Comparison of ENCODE assay signal across 8 mouse cellular contexts in genomic region chr1:74386363-74386713, GRCm38 (mm10). TPM values are rescaled to one million over a fixed set of nuclear protein-coding genes. Genes with fewer than 3 reads are reported as not detected.
A peak's percentile ranks its signal among the peaks of the same experiment; 100 is the strongest.
DNase-seq lines count a peak whose midpoint lies in the region; ATAC-seq and TF ChIP-seq lines count a peak whose summit lies in the region.

No protein-coding gene starts in this region.

- 40% methylated on average over 7 of the region's 10 CpGs for WGBS in kidney, postnatal 0 days
- WGBS in embryonic facial prominence, embryonic 10.5 days: 60% methylated on average over 8 of the region's 10 CpGs
- 37% methylated on average over 7 of the region's 10 CpGs for WGBS in hindbrain, postnatal 0 days
- 57% methylated on average over 7 of the region's 10 CpGs for WGBS in midbrain, postnatal 0 days

- peaks cover 17% of the 10 kb centered on the region for H3K4me1 ChIP-seq in kidney, postnatal 0 days (replicated peaks; ENCODE audit: insufficient read depth, low read length)
- peaks cover 40% of the 10 kb centered on the region for H3K4me1 ChIP-seq in embryonic facial prominence, embryonic 10.5 days
- H3K4me1 ChIP-seq in hindbrain, postnatal 0 days (ENCODE audit: insufficient read depth, low read length): no peaks in the 10 kb centered on the region; the same call in 1 of the 2 replicates
- H3K4me1 ChIP-seq in midbrain, postnatal 0 days (ENCODE audit: insufficient read depth, low read length): no peaks in the 10 kb centered on the region

- no peaks in the 10 kb centered on the region for H3K9me3 ChIP-seq in kidney, postnatal 0 days (replicated peaks; ENCODE audit: low read length)
- no peaks in the 10 kb centered on the region for H3K9me3 ChIP-seq in embryonic facial prominence, embryonic 10.5 days
- H3K9me3 ChIP-seq in hindbrain, postnatal 0 days (ENCODE audit: low read length): no peaks in the 10 kb centered on the region
- no peaks in the 10 kb centered on the region for H3K9me3 ChIP-seq in midbrain, postnatal 0 days (ENCODE audit: low read length)

- H3K4me3 ChIP-seq in kidney, postnatal 0 days (replicated peaks; ENCODE audit: low read depth, low read length): peak overlapping the region; percentile 32
- peak overlapping the region; percentile 58 for H3K4me3 ChIP-seq in embryonic facial prominence, embryonic 10.5 days
- peak overlapping the region; percentile 69 for H3K4me3 ChIP-seq in hindbrain, postnatal 0 days (ENCODE audit: low read length)
- H3K4me3 ChIP-seq in midbrain, postnatal 0 days (ENCODE audit: low read depth, low read length): peak overlapping the region; percentile 55

- H3K27me3 ChIP-seq in kidney, postnatal 0 days (ENCODE audit: insufficient read depth, low read length): no peaks in the 10 kb centered on the region
- H3K27me3 ChIP-seq in embryonic facial prominence, embryonic 10.5 days (replicated peaks; ENCODE audit: low read depth, poor library complexity, severe bottlenecking): peaks cover 20% of the 10 kb centered on the region
- no peaks in the 10 kb centered on the region for H3K27me3 ChIP-seq in hindbrain, postnatal 0 days (ENCODE audit: insufficient read depth, low read length)
- H3K27me3 ChIP-seq in midbrain, postnatal 0 days (ENCODE audit: insufficient read depth, low read length): 0 out of 2 replicates have a peak, but pooled peaks cover 13% of the 10 kb centered on the region

- H3K9ac ChIP-seq in kidney, postnatal 0 days (ENCODE audit: low read depth, low read length): peak overlapping the region; percentile 32; the same call in 1 of the 2 replicates
- peak overlapping the region; percentile 56 for H3K9ac ChIP-seq in hindbrain, postnatal 0 days (replicated peaks; ENCODE audit: low read length)
- peak overlapping the region; percentile 54; the same call in 1 of the 2 replicates for H3K9ac ChIP-seq in midbrain, postnatal 0 days (replicated peaks; ENCODE audit: low read length, poor library complexity, severe bottlenecking)

- H3K4me2 ChIP-seq in kidney, postnatal 0 days (ENCODE audit: low read length): peak overlapping the region; percentile 55
- H3K4me2 ChIP-seq in hindbrain, postnatal 0 days (ENCODE audit: low read depth, low read length): peak overlapping the region; percentile 76
- peak overlapping the region; percentile 61 for H3K4me2 ChIP-seq in midbrain, postnatal 0 days (ENCODE audit: low read depth, low read length, poor library complexity, severe bottlenecking)

- no peak for ATAC-seq in kidney, postnatal 0 days (replicated peaks; ENCODE audit: low FRiP score, low read depth)
- no peak for ATAC-seq in hindbrain, postnatal 0 days
- no peak for ATAC-seq in midbrain, postnatal 0 days (ENCODE audit: low FRiP score)

- H3K36me3 ChIP-seq in kidney, postnatal 0 days (ENCODE audit: insufficient read depth, low read length): no peaks in the 10 kb centered on the region
- no peaks in the 10 kb centered on the region for H3K36me3 ChIP-seq in embryonic facial prominence, embryonic 10.5 days (replicated peaks)
- H3K36me3 ChIP-seq in hindbrain, postnatal 0 days (ENCODE audit: insufficient read depth, low read length): no peaks in the 10 kb centered on the region
- no peaks in the 10 kb centered on the region for H3K36me3 ChIP-seq in midbrain, postnatal 0 days (ENCODE audit: insufficient read depth, low read length)

- H3K27ac ChIP-seq in kidney, postnatal 0 days: peak overlapping the region; percentile 93
- peak overlapping the region; percentile 95 for H3K27ac ChIP-seq in embryonic facial prominence, embryonic 10.5 days (replicated peaks)
- H3K27ac ChIP-seq in hindbrain, postnatal 0 days: peak overlapping the region; percentile 88
- H3K27ac ChIP-seq in midbrain, postnatal 0 days (ENCODE audit: low read depth, low read length): peak overlapping the region; percentile 79

- no peak for DNase-seq in kidney, postnatal 0 days (ENCODE audit: low spot score)
- no peak for DNase-seq in kidney, adult 11 months
- DNase-seq in embryonic facial prominence, embryonic 10.5 days (ENCODE audit: low spot score): no peak
- DNase-seq in hindbrain, postnatal 0 days (ENCODE audit: low spot score): no peak
- no peak for DNase-seq in midbrain, postnatal 0 days (ENCODE audit: low spot score)
- DNase-seq in frontal cortex, postnatal 14 days (ENCODE audit: low spot score in 2 of 2): no peak
- no peak for DNase-seq in layer of hippocampus, postnatal 14 days (ENCODE audit: low spot score in 2 of 2)
- no peak for DNase-seq in adrenal gland, postnatal 10 days

- TF ChIP-seq CTCF in kidney, postnatal 0 days (IDR thresholded peaks at IDR 0.05; ENCODE audit: low read depth): no peak
- TF ChIP-seq CTCF in hindbrain, postnatal 0 days (IDR thresholded peaks at IDR 0.05; ENCODE audit: low read depth): no peak
- no peak for TF ChIP-seq CTCF in midbrain, postnatal 0 days (IDR thresholded peaks at IDR 0.05)

RNA-seq across cellular contexts. Expression of gene Ctdsp1, which starts 5.0 kb away (rescaled TPM):
- polyA plus RNA-seq in kidney, postnatal 0 days (2015; fragmentation: Nextera tagmentation; extraction: Ambion mirVana): 73.3 and 75.8 TPM in 2 replicates
- polyA plus RNA-seq in embryonic facial prominence, embryonic 10.5 days (2016; fragmentation: Nextera tagmentation; extraction: Ambion mirVana): 42.2 and 49.0 TPM in 2 replicates
- 35.7 and 38.4 TPM in 2 replicates for total RNA-seq in hindbrain, postnatal 0 days (2014; rRNA removed)
- polyA plus RNA-seq in hindbrain, postnatal 0 days (2015; fragmentation: Nextera tagmentation; extraction: Ambion mirVana): 17.9 and 18.2 TPM in 2 replicates
- total RNA-seq in midbrain, postnatal 0 days (2014; rRNA removed): 23.9 and 29.3 TPM in 2 replicates
- polyA plus RNA-seq in midbrain, postnatal 0 days (2015; fragmentation: Nextera tagmentation; extraction: Ambion mirVana): 11.7 and 12.1 TPM in 2 replicates
- 10 to 100 TPM; 23.8 to 28.2 TPM for total RNA-seq in layer of hippocampus, postnatal 14 days (2021)
- total RNA-seq in adrenal gland, postnatal 10 days (2021): 100 to 1,000 TPM; 132 to 142 TPM

RNA-seq across cellular contexts. Expression of gene Slc11a1, which starts 11.3 kb away (rescaled TPM):
- 2.6 and 3.6 TPM in 2 replicates for polyA plus RNA-seq in kidney, postnatal 0 days (2015; fragmentation: Nextera tagmentation; extraction: Ambion mirVana)
- polyA plus RNA-seq in embryonic facial prominence, embryonic 10.5 days (2016; fragmentation: Nextera tagmentation; extraction: Ambion mirVana): 1.7 and 2.1 TPM in 2 replicates
- 3.6 and 10.6 TPM in 2 replicates for total RNA-seq in hindbrain, postnatal 0 days (2014; rRNA removed)
- polyA plus RNA-seq in hindbrain, postnatal 0 days (2015; fragmentation: Nextera tagmentation; extraction: Ambion mirVana): 2.3 and 2.9 TPM in 2 replicates
- total RNA-seq in midbrain, postnatal 0 days (2014; rRNA removed): 7.8 and 12.6 TPM in 2 replicates
- 1.3 and 1.7 TPM in 2 replicates for polyA plus RNA-seq in midbrain, postnatal 0 days (2015; fragmentation: Nextera tagmentation; extraction: Ambion mirVana)
- total RNA-seq in layer of hippocampus, postnatal 14 days (2021): 1 to 10 TPM; 1.6 to 5.3 TPM
- total RNA-seq in adrenal gland, postnatal 10 days (2021): 1 to 10 TPM; 8.2 to 8.9 TPM

RNA-seq across cellular contexts. Expression of gene Vil1, which starts 22.8 kb away (rescaled TPM):
- 17.0 and 18.0 TPM in 2 replicates for polyA plus RNA-seq in kidney, postnatal 0 days (2015; fragmentation: Nextera tagmentation; extraction: Ambion mirVana)
- 0.26 and 0.37 TPM in 2 replicates for polyA plus RNA-seq in embryonic facial prominence, embryonic 10.5 days (2016; fragmentation: Nextera tagmentation; extraction: Ambion mirVana)
- total RNA-seq in hindbrain, postnatal 0 days (2014; rRNA removed): 0.26 TPM in 1 of 2 replicates, not detected in the other
- polyA plus RNA-seq in hindbrain, postnatal 0 days (2015; fragmentation: Nextera tagmentation; extraction: Ambion mirVana): 0.14 and 0.18 TPM in 2 replicates
- 0.38 and 0.80 TPM in 2 replicates for total RNA-seq in midbrain, postnatal 0 days (2014; rRNA removed)
- 0.31 and 0.43 TPM in 2 replicates for polyA plus RNA-seq in midbrain, postnatal 0 days (2015; fragmentation: Nextera tagmentation; extraction: Ambion mirVana)
- total RNA-seq in layer of hippocampus, postnatal 14 days (2021): 1 to 10 TPM in 1 of 2 experiments, under 1 TPM in 1; 0.62 to 1.2 TPM
- total RNA-seq in adrenal gland, postnatal 10 days (2021): 1 to 10 TPM; 2.6 to 2.9 TPM

RNA-seq across cellular contexts. Expression of gene Catip, which starts 24.4 kb away (rescaled TPM):
- 0.59 and 0.75 TPM in 2 replicates for polyA plus RNA-seq in kidney, postnatal 0 days (2015; fragmentation: Nextera tagmentation; extraction: Ambion mirVana)
- 0.22 and 0.28 TPM in 2 replicates for polyA plus RNA-seq in embryonic facial prominence, embryonic 10.5 days (2016; fragmentation: Nextera tagmentation; extraction: Ambion mirVana)
- 0.75 and 1.9 TPM in 2 replicates for total RNA-seq in hindbrain, postnatal 0 days (2014; rRNA removed)
- 1.8 and 2.6 TPM in 2 replicates for polyA plus RNA-seq in hindbrain, postnatal 0 days (2015; fragmentation: Nextera tagmentation; extraction: Ambion mirVana)
- total RNA-seq in midbrain, postnatal 0 days (2014; rRNA removed): 2.7 and 4.0 TPM in 2 replicates
- 1.6 and 2.4 TPM in 2 replicates for polyA plus RNA-seq in midbrain, postnatal 0 days (2015; fragmentation: Nextera tagmentation; extraction: Ambion mirVana)
- total RNA-seq in layer of hippocampus, postnatal 14 days (2021): 1 to 10 TPM; 1.1 to 1.8 TPM
- total RNA-seq in adrenal gland, postnatal 10 days (2021): under 1 TPM; 0.33 to 0.45 TPM
